Mouse (Mus musculus) ovary, adult 10 weeks (tissue): ENCODE data around the gene Gm21767. TPM values are rescaled to one million over a fixed set of nuclear protein-coding genes. Genes with fewer than 3 reads are reported as not detected.

Source experiments
- polyA plus RNA-seq: library from polyadenylated mRNA; stranded (reverse); fragments of 350-450 nt; fragmentation: Illumina TruSeq; extraction: RNeasy Lipid Tissue Mini Kit (QIAGEN cat#74804); gene quantifications from one replicate; pipeline ENCODE4 v1.2.3, GENCODE M21; 2014

Gene Gm21767
- not detected for polyA plus RNA-seq

DNA sequence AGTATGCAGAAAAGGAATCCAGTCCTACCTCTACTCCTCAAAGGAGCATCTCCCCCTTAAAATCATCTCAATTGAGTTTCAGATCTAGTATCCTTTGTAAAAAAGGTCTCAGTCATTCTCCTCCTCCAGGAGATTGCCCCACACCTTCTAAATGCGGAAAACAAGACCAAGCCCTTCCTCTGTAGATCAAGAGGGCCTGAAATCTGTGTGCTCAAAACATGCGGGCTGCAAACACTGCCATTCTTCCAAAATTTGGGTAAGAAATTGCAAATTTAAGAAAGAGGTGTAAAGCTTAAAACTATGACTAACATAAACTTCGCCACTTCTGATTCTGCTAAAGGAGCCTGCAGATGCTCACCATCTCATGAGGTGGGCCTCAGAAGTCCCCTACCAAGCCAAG lies at the start of gene Gm21767:
Gene Gm21767, plus strand, starts transcription at position 301 of the 400 bp plus-strand sequence.

